Mouse (Mus musculus) forebrain, embryonic 12.5 days (tissue): ENCODE data around the gene Olfr1341. TPM values are rescaled to one million over a fixed set of nuclear protein-coding genes. Genes with fewer than 3 reads are reported as not detected.

Experiments
- ATAC-seq: fragments of 200-750 bp; cut with Nextera tagmentation; 2 replicates; pipeline ENCODE4 v1.8.0; 2017; ENCODE audit warnings: moderate TSS enrichment; ENCODE audit not compliant: low FRiP score
- H3K27ac ChIP-seq: fragments of 300-500 bp; sonication (generic); 2 replicates; pipeline ENCODE4 v1.5.1; 2016; ENCODE audit warnings: mild to moderate bottlenecking
- H3K27me3 ChIP-seq: fragments of 300-500 bp; sonication (generic); 2 replicates; pipeline ENCODE4 v1.6.1; 2016; ENCODE audit warnings: mild to moderate bottlenecking
- H3K36me3 ChIP-seq: fragments of 300-500 bp; sonication (generic); replicated peaks from 2 replicates; pipeline ENCODE4 v1.6.1; 2016; ENCODE audit warnings: mild to moderate bottlenecking
- H3K4me1 ChIP-seq: fragments of 300-500 bp; sonication (generic); 2 replicates; pipeline ENCODE4 v1.6.1; 2016
- H3K4me2 ChIP-seq: fragments of 300-500 bp; sonication (generic); 2 replicates; pipeline ENCODE4 v1.6.1; 2016; ENCODE audit warnings: mild to moderate bottlenecking, moderate library complexity
- H3K4me3 ChIP-seq: fragments of 300-500 bp; sonication (generic); replicated peaks from 2 replicates; pipeline ENCODE4 v1.5.1; 2016; ENCODE audit warnings: mild to moderate bottlenecking
- H3K9ac ChIP-seq: fragments of 300-500 bp; sonication (generic); 2 replicates; pipeline ENCODE4 v1.6.1; 2016; ENCODE audit warnings: mild to moderate bottlenecking
- H3K9me3 ChIP-seq: fragments of 300-500 bp; sonication (generic); 2 replicates; pipeline ENCODE4 v1.6.1; 2016
- WGBS: fragments of 180-500 bp; shearing (Covaris S2); methylation state at CpG from one replicate; pipeline ENCODE4 v1.1.7; 2016; 5-methylcytosine and 5-hydroxymethylcytosine counted together
- polyA plus RNA-seq: library from polyadenylated mRNA; unstranded; fragments of >200 nt; fragmentation: Nextera tagmentation; extraction: Ambion mirVana; gene quantifications from 2 replicates; pipeline ENCODE4 v1.2.1, GENCODE M21; 2016

Gene Olfr1341
- polyA plus RNA-seq, 1 experiment from 2014 or later = not detected

- Histone ChIP-seq H3K4me3 (no peak overlapping the region), H3K4me1 (peaks cover 12% of the 10 kb centered on the region; the same call in 1 of the 2 replicates), H3K36me3 (no peaks in the 10 kb centered on the region), H3K27ac (no peak overlapping the region), H3K4me2 (peak overlapping the region; percentile 29), H3K9me3 (peaks cover 5% of the 10 kb centered on the region; the same call in 1 of the 2 replicates), H3K27me3 (peaks cover 27% of the 10 kb centered on the region), H3K9ac (no peak overlapping the region)
- ATAC-seq = no peak
- WGBS = 3% methylated on average over 16 of the region's 16 CpGs
Observed at GRCm38 (mm10) chr4:118741881-118742280, 38.6 kb downstream of the Olfr1341 start.

GRCm38 (mm10) chr4:118758637-118759036, 55.3 kb downstream of the Olfr1341 start, which contains the start of gene Olfr1338:
Olfr1338 (minus strand) TSS chr4:118758737.
- Histone ChIP-seq H3K9ac (no peak within 1 kb of the TSS), H3K9me3 (no peaks in the 10 kb centered on the region), H3K4me3 (no peak within 1 kb of the TSS), H3K4me2 (no peak within 1 kb of the TSS), H3K36me3 (no peaks in the 10 kb centered on the region), H3K27me3 (no peaks in the 10 kb centered on the region), H3K27ac (no peak within 1 kb of the TSS), H3K4me1 (no peaks in the 10 kb centered on the region)
- 81% methylated on average over 1 of the region's 1 CpGs for WGBS
- no peak for ATAC-seq

Other genes with a start within 250 kb of the Olfr1341 start
- 0.37 and 0.95 TPM in 2 replicates for gene Mpl, start 246.0 kb upstream of the Olfr1341 start, polyA plus RNA-seq
- gene Tie1, start 213.5 kb upstream of the Olfr1341 start, polyA plus RNA-seq = 15.4 and 15.6 TPM in 2 replicates
- gene 2610528J11Rik, start 176.5 kb upstream of the Olfr1341 start, polyA plus RNA-seq = 0.27 and 0.35 TPM in 2 replicates
- 0.36 TPM in 1 of 2 replicates, not detected in the other for gene Tmem125, start 159.5 kb upstream of the Olfr1341 start, polyA plus RNA-seq
- gene Cfap57, start 82.7 kb upstream of the Olfr1341 start, polyA plus RNA-seq = 0.74 and 0.89 TPM in 2 replicates
- 193 and 200 TPM in 2 replicates for gene Ebna1bp2, start 82.7 kb upstream of the Olfr1341 start, polyA plus RNA-seq
- not detected in 2 replicates for gene Olfr62, start 44.6 kb upstream of the Olfr1341 start, polyA plus RNA-seq
- 0.12 TPM in 1 of 2 replicates, not detected in the other for gene Olfr1342, start 10.8 kb upstream of the Olfr1341 start, polyA plus RNA-seq
- gene Olfr1340, start 16.6 kb downstream of the Olfr1341 start, polyA plus RNA-seq = not detected in 2 replicates
- not detected in 2 replicates for gene Olfr1339, start 28.7 kb downstream of the Olfr1341 start, polyA plus RNA-seq
- gene Olfr1338, start 55.2 kb downstream of the Olfr1341 start, polyA plus RNA-seq = not detected in 2 replicates
- not detected in 2 replicates for gene Olfr1337, start 79.1 kb downstream of the Olfr1341 start, polyA plus RNA-seq
- gene Olfr1335, start 106.4 kb downstream of the Olfr1341 start, polyA plus RNA-seq = not detected in 2 replicates
- not detected in 2 replicates for gene Olfr1333, start 132.8 kb downstream of the Olfr1341 start, polyA plus RNA-seq
- not detected in 2 replicates for gene Olfr1331, start 161.1 kb downstream of the Olfr1341 start, polyA plus RNA-seq
- gene Olfr1330, start 185.1 kb downstream of the Olfr1341 start, polyA plus RNA-seq = not detected in 2 replicates
- not detected in 2 replicates for gene Olfr1329, start 213.9 kb downstream of the Olfr1341 start, polyA plus RNA-seq
- not detected in 2 replicates for gene Olfr1328, start 235.1 kb downstream of the Olfr1341 start, polyA plus RNA-seq